Mouse (Mus musculus) frontal cortex, postnatal 25 days (tissue): ENCODE measurements around the gene Pycr1.
A peak's percentile ranks its signal among the peaks of the same experiment; 100 is the strongest.
"Not testable (repeated sequence)": the region's sequence is repeated elsewhere in the genome, so short reads cannot be mapped to it uniquely, and the experiment has no call there.

Experiments used
- DNase-seq, 2 experiments: peaks; one replicate each; pipeline ENCODE4 v3.0.0; 2022; ENCODE audit warnings: low spot score in 2 of 2

The Pycr1 gene

GRCm38 (mm10) chr11:120643601-120643987 lies at the start of gene Pycr1:
Gene Pycr1 (minus strand): TSS chr11:120643769.
- DNase-seq = peak; percentile 88 to 91

GRCm38 (mm10) chr11:120692471-120693011 lies 49.0 kb upstream of the Pycr1 start:
- no peak for DNase-seq

DNA sequence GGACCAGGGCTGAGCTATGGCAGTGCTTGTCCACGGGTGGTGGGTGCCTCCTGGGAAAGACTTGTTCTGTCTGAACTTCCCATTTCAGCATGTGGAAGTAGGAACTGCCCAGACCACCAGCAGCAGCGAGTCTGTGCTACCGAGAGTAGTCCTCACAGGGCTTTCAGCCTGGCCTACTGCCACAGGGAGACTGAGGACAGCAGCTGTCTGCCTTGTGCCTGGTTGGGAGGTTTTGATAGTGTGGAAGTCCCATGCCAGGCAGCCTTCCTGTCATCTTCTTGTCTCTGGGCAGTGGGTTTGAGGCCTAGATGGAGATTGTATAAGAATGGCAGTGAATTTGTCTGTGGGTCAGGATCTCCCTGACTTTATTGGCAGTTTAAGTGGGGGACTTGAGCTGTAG lies 45.8 kb upstream of the Pycr1 start:
- DNase-seq = no peak

GRCm38 (mm10) chr11:120686650-120687272 lies 43.2 kb upstream of the Pycr1 start:
- no peak for DNase-seq

GRCm38 (mm10) chr11:120684660-120685059 lies 41.1 kb upstream of the Pycr1 start:
- DNase-seq = no peak

GRCm38 (mm10) chr11:120684086-120684485 lies 40.5 kb upstream of the Pycr1 start:
- no peak for DNase-seq

GRCm38 (mm10) chr11:120683536-120683935 lies 40.0 kb upstream of the Pycr1 start:
- no peak for DNase-seq

GRCm38 (mm10) chr11:120682683-120683082 lies 39.1 kb upstream of the Pycr1 start:
- no peak for DNase-seq

GRCm38 (mm10) chr11:120679909-120680308 lies 36.3 kb upstream of the Pycr1 start:
- DNase-seq = no peak

DNA sequence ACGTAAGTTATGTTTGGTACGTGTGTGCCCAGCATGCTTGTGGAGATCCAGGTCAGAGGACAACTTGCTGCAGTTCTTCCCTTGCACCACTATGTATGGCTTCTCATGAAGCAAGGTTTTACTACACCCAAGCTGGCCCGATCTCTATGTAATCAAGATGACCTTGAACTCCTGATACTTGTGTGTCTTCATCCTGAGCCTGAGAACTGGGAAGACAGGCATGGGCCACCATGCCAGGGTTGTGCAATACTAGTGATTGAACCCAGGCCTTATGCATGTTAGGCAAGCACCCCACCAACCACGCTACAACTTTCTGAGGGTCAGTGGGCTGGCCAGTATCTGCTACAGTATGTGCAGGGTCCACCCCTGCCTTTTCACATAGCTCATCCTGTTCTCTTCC lies 33.4 kb upstream of the Pycr1 start:
- DNase-seq = no peak

DNA sequence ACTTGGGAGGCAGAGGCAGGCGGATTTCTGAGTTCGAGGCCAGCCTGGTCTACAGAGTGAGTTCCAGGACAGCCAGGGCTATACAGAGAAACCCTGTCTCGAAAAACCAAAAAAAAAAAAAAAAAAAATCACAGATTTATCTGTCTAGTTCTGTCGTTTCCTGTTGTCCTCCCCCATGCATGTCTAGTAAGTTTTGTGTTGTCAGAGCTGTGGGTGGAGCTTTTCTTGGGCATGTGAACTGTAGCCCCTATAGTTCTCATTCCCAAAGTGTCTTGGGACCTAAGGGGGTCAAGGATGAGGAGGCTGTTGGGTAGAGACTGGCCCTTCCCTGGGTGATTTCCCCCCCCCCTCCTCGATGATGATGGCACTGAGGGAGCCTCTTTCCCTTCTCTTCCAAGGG lies 32.3 kb upstream of the Pycr1 start:
- DNase-seq = not testable (repeated sequence)

GRCm38 (mm10) chr11:120673594-120674122 lies 30.1 kb upstream of the Pycr1 start:
- DNase-seq = no peak

- DNase-seq = peak; percentile 85 to 86
These were observed 29.4 kb upstream of the Pycr1 start, which contains the start of gene Aspscr1 for GRCm38 (mm10) chr11:120672687-120673593. Gene Aspscr1 (plus strand): TSS chr11:120672973.

- DNase-seq = no peak
These were observed 23.0 kb upstream of the Pycr1 start for GRCm38 (mm10) chr11:120666617-120667016.

- no peak for DNase-seq
These were observed 21.8 kb upstream of the Pycr1 start for GRCm38 (mm10) chr11:120665406-120665805.

DNA sequence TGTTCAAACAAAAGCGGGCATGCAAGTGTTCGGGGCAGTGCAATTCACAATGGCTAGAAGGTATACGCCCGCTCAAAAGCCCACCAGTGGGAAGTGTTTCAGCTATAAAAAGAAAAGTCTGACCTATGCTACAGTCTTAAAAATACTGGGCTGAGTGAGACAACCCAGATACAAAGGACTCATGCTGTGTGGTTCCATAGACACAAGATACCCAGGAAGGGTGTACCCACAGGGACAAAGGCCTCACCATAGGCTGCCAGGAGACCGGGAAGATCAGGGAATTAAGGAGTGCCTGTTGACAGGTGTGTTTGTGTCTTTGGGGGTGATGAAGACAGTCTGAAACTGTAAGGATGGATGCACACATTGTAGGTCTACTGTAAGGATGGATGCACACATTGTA lies 20.1 kb upstream of the Pycr1 start:
- no peak for DNase-seq

GRCm38 (mm10) chr11:120662759-120663158 lies 19.2 kb upstream of the Pycr1 start:
- no peak for DNase-seq

DNA sequence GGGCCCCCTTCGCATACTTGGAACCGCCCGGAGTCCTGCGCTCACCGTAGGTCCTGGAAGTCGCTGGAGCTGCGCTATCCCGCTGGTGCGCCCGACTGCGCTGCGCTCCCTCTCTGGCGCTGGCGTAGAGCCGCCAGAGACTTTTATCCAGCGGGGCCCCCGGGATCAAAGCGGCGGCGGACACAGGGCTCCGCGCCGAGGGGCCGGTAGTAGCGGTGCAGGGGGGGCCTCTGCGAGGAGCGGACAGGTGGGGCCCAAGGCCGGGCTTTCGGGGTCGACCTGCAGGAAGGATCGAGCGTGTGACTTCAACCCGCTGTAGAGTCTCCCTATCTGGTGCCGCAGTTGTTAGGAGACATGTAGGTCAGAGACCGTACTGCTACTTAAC lies 17.5 kb upstream of the Pycr1 start, which contains the start of gene Notum:
TSS of gene Notum (minus strand) at position 100 of the 385 bp plus-strand sequence.
- no peak for DNase-seq

- no peak for DNase-seq
These were observed 16.9 kb upstream of the Pycr1 start for GRCm38 (mm10) chr11:120660301-120661075.

GRCm38 (mm10) chr11:120659509-120660300 lies 16.1 kb upstream of the Pycr1 start:
- DNase-seq = no peak
